Mouse (Mus musculus) regulatory T cell (primary cell): ENCODE data around the gene Tpcn1.

Experiments
- in situ Hi-C: fragments of 300-600 bp; cut with MboI, MseI; formaldehyde crosslinking; loops from one replicate; pipeline ENCODE4 v1.15.1; 2025; ENCODE audit warnings: high pct_unique_total_duplicates

The Tpcn1 gene

GRCm38 (mm10) chr5:120492437-120492836 is 96.0 kb downstream of the Tpcn1 start:
- in situ Hi-C loops, result no loop called here

- in situ Hi-C loops, result no loop called here
Measured at GRCm38 (mm10) chr5:120490679-120491192, 97.7 kb downstream of the Tpcn1 start.

DNA sequence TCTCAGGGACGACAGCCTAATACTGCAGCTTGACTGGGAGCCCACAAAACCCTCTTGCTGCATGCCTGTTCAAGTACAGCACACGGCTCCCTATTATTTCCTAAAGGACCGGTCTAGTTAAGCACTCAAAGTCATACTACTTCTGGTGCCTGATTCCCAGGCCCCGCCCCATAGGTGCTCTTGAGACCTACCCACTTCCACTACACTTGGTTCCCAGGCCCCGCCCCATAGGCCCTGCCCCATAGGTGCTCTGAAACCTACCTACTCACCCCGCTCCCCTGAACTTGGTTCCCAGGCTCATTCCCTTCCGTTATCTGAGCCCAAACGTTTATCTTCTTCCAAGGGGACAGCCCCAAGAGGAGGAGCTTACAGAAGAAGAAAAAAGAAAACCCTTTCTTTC is 100.6 kb downstream of the Tpcn1 start:
- in situ Hi-C loops, result no loop called here
